Mouse (Mus musculus) midbrain, postnatal 0 days (tissue): Measurements from ENCODE around the gene Slc24a3. TPM values are rescaled to one million over a fixed set of nuclear protein-coding genes. Genes with fewer than 3 reads are reported as not detected.

ENCODE experiments used
- ATAC-seq: fragments of 200-750 bp; cut with Nextera tagmentation; 2 replicates; pipeline ENCODE4 v1.8.0; 2017; ENCODE audit warnings: moderate number of reproducible peaks, mild to moderate bottlenecking, moderate TSS enrichment, moderate library complexity; ENCODE audit not compliant: low FRiP score
- DNase-seq: peaks from one replicate; pipeline ENCODE4 v3.0.0-alpha.2; 2015; ENCODE audit warnings: low spot score
- H3K27ac ChIP-seq: fragments of 300-500 bp; sonication (generic); 2 replicates; pipeline ENCODE4 v1.5.1; 2014; ENCODE audit warnings: low read depth, mild to moderate bottlenecking, low read length, mixed read lengths
- H3K27me3 ChIP-seq: fragments of 300-500 bp; sonication (generic); 2 replicates; pipeline ENCODE4 v1.6.1; 2014; ENCODE audit warnings: low read length, control low read depth, mixed read lengths; ENCODE audit not compliant: insufficient read depth
- H3K36me3 ChIP-seq: fragments of 300-500 bp; sonication (generic); 2 replicates; pipeline ENCODE4 v1.6.1; 2014; ENCODE audit warnings: low read length, control low read depth, mixed read lengths; ENCODE audit not compliant: insufficient read depth
- H3K4me1 ChIP-seq: fragments of 300-500 bp; sonication (generic); 2 replicates; pipeline ENCODE4 v1.6.1; 2014; ENCODE audit warnings: mild to moderate bottlenecking, control low read depth, antibody characterized with exemption, low read length, mixed read lengths; ENCODE audit not compliant: insufficient read depth
- H3K4me2 ChIP-seq: fragments of 300-500 bp; sonication (generic); 2 replicates; pipeline ENCODE4 v1.6.1; 2014; ENCODE audit warnings: low read depth, mild to moderate bottlenecking, low read length, mixed read lengths; ENCODE audit not compliant: poor library complexity, severe bottlenecking
- H3K4me3 ChIP-seq: fragments of 300-500 bp; sonication (generic); 2 replicates; pipeline ENCODE4 v1.5.1; 2014; ENCODE audit warnings: low read depth, mild to moderate bottlenecking, low read length, moderate library complexity
- H3K9ac ChIP-seq: fragments of 300-500 bp; sonication (generic); replicated peaks from 2 replicates; pipeline ENCODE4 v1.6.1; 2014; ENCODE audit warnings: mild to moderate bottlenecking, low read length, moderate library complexity, mixed read lengths; ENCODE audit not compliant: poor library complexity, severe bottlenecking
- H3K9me3 ChIP-seq: fragments of 300-500 bp; sonication (generic); 2 replicates; pipeline ENCODE4 v1.6.1; 2016; ENCODE audit warnings: low read length, control low read depth
- CTCF ChIP-seq: IDR thresholded peaks from 2 replicates; pipeline ENCODE4 v1.5.1; 2016; ENCODE audit warnings: antibody characterized with exemption, mild to moderate bottlenecking
- WGBS: fragments of 180-500 bp; shearing (Covaris S2); extraction: QIAGEN DNeasy Blood & Tissue Kit; methylation state at CpG from one replicate; pipeline ENCODE4 v1.1.7; 2014; 5-methylcytosine and 5-hydroxymethylcytosine counted together
- polyA plus RNA-seq: library from polyadenylated mRNA; unstranded; fragments of >200 nt; fragmentation: Nextera tagmentation; extraction: Ambion mirVana; gene quantifications from 2 replicates; pipeline ENCODE4 v1.2.1, GENCODE M21; 2015
- total RNA-seq: library from RNA; depleted of rRNA; stranded (reverse); fragments of >200 nt; gene quantifications from 2 replicates; pipeline ENCODE4 v1.2.3, GENCODE M21; 2014

Slc24a3 gene
- total and polyA plus RNA-seq, 2 experiments from 2014 or later = 34.5 to 65.7 TPM

GRCm38 (mm10) chr2:145165854-145166253 is 1.7 kb upstream of the Slc24a3 start:
- H3K9me3 ChIP-seq = no peaks in the 10 kb centered on the region
- H3K4me2 ChIP-seq = no peak overlapping the region
- WGBS = 88% methylated on average over 6 of the region's 6 CpGs

DNA sequence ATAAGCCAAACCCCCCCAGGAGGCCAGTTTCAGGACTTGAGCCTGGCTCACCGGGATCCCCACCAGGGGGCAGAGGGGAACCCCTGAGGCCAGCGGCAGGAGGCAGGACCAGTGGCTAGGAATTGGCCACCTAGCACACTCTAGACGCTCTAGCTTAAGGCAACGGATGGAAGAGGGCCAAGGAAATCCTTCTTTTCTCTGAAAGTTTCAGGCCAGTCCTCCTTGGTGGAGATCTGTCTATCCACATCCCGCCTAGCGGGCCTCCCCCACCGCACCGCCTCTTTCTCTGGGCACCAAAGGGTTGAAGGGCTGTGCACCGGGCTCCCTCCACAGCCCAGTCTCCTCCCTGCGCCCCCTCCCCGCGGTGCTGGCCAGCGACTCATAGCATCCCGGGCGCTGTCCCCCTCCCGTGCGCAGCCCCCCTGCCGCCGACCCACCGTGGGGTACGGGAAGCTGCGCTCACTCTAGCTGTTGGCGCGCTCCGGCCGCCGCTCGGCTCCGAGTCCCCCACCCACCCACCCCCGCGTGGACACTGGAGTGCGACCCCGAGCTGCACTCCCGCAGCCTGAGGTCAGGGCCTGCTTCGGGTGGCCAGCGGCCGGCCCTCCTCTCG is 397 bp upstream of the Slc24a3 start:
- peak overlapping the region; percentile 86 for H3K9ac ChIP-seq
- no peaks in the 10 kb centered on the region for H3K27me3 ChIP-seq
- DNase-seq (peak; percentile 78), ATAC-seq (peak; percentile 82)
- peak overlapping the region; percentile 87 for H3K4me2 ChIP-seq
- under 1% methylated on average over 24 of the region's 38 CpGs for WGBS
- H3K27ac ChIP-seq = peak overlapping the region; percentile 87
- peaks cover 9% of the 10 kb centered on the region; the same call in 1 of the 2 replicates for H3K4me1 ChIP-seq
- no peaks in the 10 kb centered on the region for H3K36me3 ChIP-seq
- H3K4me3 ChIP-seq = peak overlapping the region; percentile 77
- no peaks in the 10 kb centered on the region for H3K9me3 ChIP-seq
- peak; percentile 76 for TF ChIP-seq CTCF

More at GRCm38 (mm10) chr2:145165854-145166253, 1.7 kb upstream of the Slc24a3 start:
- Histone ChIP-seq H3K27ac (no peak overlapping the region), H3K4me1 (0 out of 2 replicates have a peak, but pooled peaks cover 4% of the 10 kb centered on the region), H3K36me3 (no peaks in the 10 kb centered on the region), H3K4me3 (no peak overlapping the region), H3K9ac (no peak overlapping the region), H3K27me3 (no peaks in the 10 kb centered on the region)
- no peak for TF ChIP-seq CTCF
- DNase-seq (no peak), ATAC-seq (no peak)

- ATAC-seq (0 out of 2 replicates have a peak, but pooled peaks have one; percentile 1), DNase-seq (peak; percentile 45)
- peaks cover 9% of the 10 kb centered on the region; the same call in 1 of the 2 replicates for H3K4me1 ChIP-seq
- peak overlapping the region; percentile 86 for H3K9ac ChIP-seq
- H3K4me2 ChIP-seq = peak overlapping the region; percentile 87
- TF ChIP-seq CTCF = no peak
- H3K27me3 ChIP-seq = no peaks in the 10 kb centered on the region
- no peaks in the 10 kb centered on the region for H3K9me3 ChIP-seq
- H3K27ac ChIP-seq = peak overlapping the region; percentile 87
- H3K36me3 ChIP-seq = no peaks in the 10 kb centered on the region
- 3% methylated on average over 10 of the region's 10 CpGs for WGBS
- peak overlapping the region; percentile 77 for H3K4me3 ChIP-seq
Observed at GRCm38 (mm10) chr2:145168405-145168971, 934 bp downstream of the Slc24a3 start.

GRCm38 (mm10) chr2:145172978-145173655 is 5.6 kb downstream of the Slc24a3 start:
- H3K36me3 ChIP-seq = no peaks in the 10 kb centered on the region
- H3K4me1 ChIP-seq = peaks cover 9% of the 10 kb centered on the region; the same call in 1 of the 2 replicates
- TF ChIP-seq CTCF = peak; percentile 16; the same call in 1 of the 2 replicates
- no peak overlapping the region for H3K4me2 ChIP-seq
- 87% methylated on average over 4 of the region's 4 CpGs for WGBS
- H3K4me3 ChIP-seq = no peak overlapping the region
- H3K27ac ChIP-seq = no peak overlapping the region
- no peaks in the 10 kb centered on the region for H3K27me3 ChIP-seq
- DNase-seq (no peak), ATAC-seq (no peak)
- H3K9ac ChIP-seq = no peak overlapping the region
- no peaks in the 10 kb centered on the region for H3K9me3 ChIP-seq

GRCm38 (mm10) chr2:145175036-145175435 is 7.5 kb downstream of the Slc24a3 start:
- TF ChIP-seq CTCF = no peak
- no peaks in the 10 kb centered on the region for H3K36me3 ChIP-seq
- no peak overlapping the region for H3K4me2 ChIP-seq
- no peak overlapping the region for H3K4me3 ChIP-seq
- no peak overlapping the region for H3K9ac ChIP-seq
- no peak for DNase-seq
- no peak overlapping the region for H3K27ac ChIP-seq
- no peak for ATAC-seq
- no peaks in the 10 kb centered on the region for H3K27me3 ChIP-seq
- H3K4me1 ChIP-seq = peaks cover 6% of the 10 kb centered on the region; the same call in 1 of the 2 replicates
- no peaks in the 10 kb centered on the region for H3K9me3 ChIP-seq
- WGBS = 90% methylated on average over 7 of the region's 7 CpGs

- H3K9ac ChIP-seq = no peak overlapping the region
- TF ChIP-seq CTCF = no peak
- WGBS = 49% methylated on average over 8 of the region's 8 CpGs
- H3K36me3 ChIP-seq = no peaks in the 10 kb centered on the region
- no peak overlapping the region for H3K4me2 ChIP-seq
- DNase-seq (no peak), ATAC-seq (no peak)
- H3K27ac ChIP-seq = no peak overlapping the region
- H3K4me1 ChIP-seq = no peaks in the 10 kb centered on the region
- H3K4me3 ChIP-seq = no peak overlapping the region
- no peaks in the 10 kb centered on the region for H3K9me3 ChIP-seq
- no peaks in the 10 kb centered on the region for H3K27me3 ChIP-seq
Observed at GRCm38 (mm10) chr2:145182410-145182809, 14.9 kb downstream of the Slc24a3 start.
